Mouse (Mus musculus): Measurements from ENCODE around the gene Krtap4-16. TPM values are rescaled to one million over a fixed set of nuclear protein-coding genes. Genes with fewer than 3 reads are reported as not detected.

Krtap4-16 gene
- total RNA-seq (2023): not detected in 4 replicates

GRCm38 (mm10) chr11:99851508-99851907 lies at the start of gene Krtap4-16:
Gene Krtap4-16 (minus strand): TSS chr11:99851608.

DNA sequence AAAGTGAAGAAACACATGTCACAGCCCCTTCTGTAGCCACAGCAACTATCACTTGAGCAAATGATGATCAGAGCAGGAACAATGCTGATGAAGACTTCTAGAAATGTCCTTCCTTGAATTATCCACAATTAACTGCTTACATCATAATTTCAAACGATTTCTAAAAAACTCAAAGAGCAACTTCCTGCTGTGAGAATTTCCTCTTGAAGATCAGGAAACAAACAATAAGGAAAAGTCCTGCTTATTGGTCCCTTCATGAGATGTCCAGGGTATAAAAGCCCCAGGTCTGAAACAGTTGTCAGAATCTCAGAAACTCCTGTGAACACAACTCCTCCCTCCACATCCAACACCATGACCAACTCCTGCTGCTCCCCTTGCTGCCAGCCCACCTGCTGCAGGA lies 27.5 kb upstream of the Krtap4-16 start, which contains the start of gene Gm11567:
Gene Gm11567, plus strand, starts transcription at position 301 of the 400 bp plus-strand sequence.

GRCm38 (mm10) chr11:99873089-99873488 lies 21.7 kb upstream of the Krtap4-16 start, which contains the start of gene Krtap9-1:
Gene Krtap9-1 (plus strand): TSS chr11:99873389.

GRCm38 (mm10) chr11:99864176-99864575 lies 12.8 kb upstream of the Krtap4-16 start, which contains the start of gene Gm11559:
Gene Gm11559 (plus strand): TSS chr11:99864476.

DNA sequence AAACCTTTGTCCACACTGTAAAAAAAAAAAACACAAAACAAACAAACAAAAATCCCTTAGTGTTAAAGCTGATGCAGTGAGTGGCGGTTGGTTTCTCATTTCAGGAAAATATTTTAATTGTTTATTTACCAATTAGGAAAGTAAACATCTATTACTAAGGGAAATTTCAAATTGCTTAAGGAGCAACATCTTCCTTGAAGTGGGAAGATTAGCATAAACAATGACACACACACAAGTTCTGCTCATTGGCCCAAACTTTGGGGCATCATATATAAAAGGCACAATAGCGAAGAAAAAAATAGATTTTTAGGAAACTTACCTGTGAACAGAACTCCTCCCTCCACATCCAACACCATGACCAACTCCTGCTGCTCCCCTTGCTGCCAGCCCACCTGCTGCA lies 6.2 kb upstream of the Krtap4-16 start, which contains the start of gene Gm11568:
Gene Gm11568, plus strand, starts transcription at position 301 of the 400 bp plus-strand sequence.

DNA sequence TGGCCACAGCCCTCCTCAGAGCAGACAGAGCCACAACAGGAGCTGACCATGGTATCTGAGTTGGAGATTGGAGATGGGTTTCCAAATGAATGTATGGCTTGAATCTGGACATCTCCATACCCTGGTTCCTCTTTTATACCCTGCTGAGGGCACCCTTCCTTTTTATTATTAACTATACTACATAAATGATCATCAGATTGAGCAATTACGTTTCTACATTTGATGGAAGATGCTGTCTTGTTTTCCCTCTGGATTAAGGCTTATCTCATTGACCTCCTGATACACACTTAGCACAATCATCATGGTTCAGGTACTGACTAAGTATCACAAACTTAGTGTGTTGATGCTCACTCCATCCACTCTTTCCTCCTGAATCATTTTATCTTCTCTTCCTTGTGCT lies 13.4 kb downstream of the Krtap4-16 start, which contains the start of gene 2300003K06Rik:
Gene 2300003K06Rik, minus strand, starts transcription at position 101 of the 400 bp plus-strand sequence.

GRCm38 (mm10) chr11:99815566-99815965 lies 35.8 kb downstream of the Krtap4-16 start, which contains the start of gene Gm11564:
Gene Gm11564 (minus strand): TSS chr11:99815666.

DNA sequence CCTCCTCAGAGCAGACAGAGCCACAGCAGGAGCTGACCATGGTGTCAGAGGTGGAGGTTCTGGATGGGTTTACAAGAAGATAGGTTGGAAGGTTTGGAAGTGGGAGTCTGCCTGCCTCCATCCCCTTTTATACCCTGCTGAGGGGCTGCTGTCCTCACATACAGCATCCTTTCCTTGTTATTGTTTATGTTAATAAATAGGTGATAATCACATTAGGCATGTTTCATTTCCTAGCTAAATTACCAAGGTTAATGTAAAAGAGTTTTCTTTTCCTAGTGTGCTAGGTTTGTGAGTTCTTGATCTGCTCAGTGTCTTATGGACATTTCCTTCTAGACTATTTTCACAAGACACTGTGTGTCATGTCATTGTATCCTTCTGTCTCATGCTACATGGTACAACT lies 41.6 kb downstream of the Krtap4-16 start, which contains the start of gene Krtap4-13:
Gene Krtap4-13, minus strand, starts transcription at position 101 of the 400 bp plus-strand sequence.

DNA sequence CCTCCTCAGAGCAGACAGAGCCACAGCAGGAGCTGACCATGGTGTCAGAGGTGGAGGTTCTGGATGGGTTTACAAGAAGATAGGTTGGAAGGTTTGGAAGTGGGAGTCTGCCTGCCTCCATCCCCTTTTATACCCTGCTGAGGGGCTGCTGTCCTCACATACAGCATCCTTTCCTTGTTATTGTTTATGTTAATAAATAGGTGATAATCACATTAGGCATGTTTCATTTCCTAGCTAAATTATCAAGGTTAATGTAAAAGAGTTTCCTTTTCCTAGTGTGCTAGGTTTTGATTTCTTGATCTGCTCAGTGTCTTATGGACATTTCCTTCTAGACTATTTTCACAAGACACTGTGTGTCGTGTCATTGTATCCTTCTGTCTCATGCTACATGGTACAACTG lies 47.1 kb downstream of the Krtap4-16 start, which contains the start of gene Gm11554:
Gene Gm11554, minus strand, starts transcription at position 101 of the 400 bp plus-strand sequence.

Other genes with a start within 250 kb of the Krtap4-16 start
- not detected in 4 replicates for gene Gm11938, start 248.3 kb downstream of the Krtap4-16 start, total RNA-seq (2023)
- not detected in 4 replicates for gene Gm11937, start 241.4 kb downstream of the Krtap4-16 start, total RNA-seq (2023)
- gene Krtap2-4, start 236.8 kb downstream of the Krtap4-16 start, total RNA-seq (2023): not detected in 4 replicates
- not detected in 4 replicates for gene Gm11562, start 231.2 kb downstream of the Krtap4-16 start, total RNA-seq (2023)
- gene Krtap4-1, start 223.4 kb downstream of the Krtap4-16 start, total RNA-seq (2023): not detected in 4 replicates
- gene Krtap4-2, start 216.5 kb downstream of the Krtap4-16 start, total RNA-seq (2023): not detected in 4 replicates
- gene Krtap4-7, start 207.5 kb downstream of the Krtap4-16 start, total RNA-seq (2023): not detected in 4 replicates
- not detected in 4 replicates for gene Gm11555, start 201.4 kb downstream of the Krtap4-16 start, total RNA-seq (2023)
- not detected in 4 replicates for gene Gm11563, start 192.6 kb downstream of the Krtap4-16 start, total RNA-seq (2023)
- not detected in 4 replicates for gene Krtap4-6, start 185.6 kb downstream of the Krtap4-16 start, total RNA-seq (2023)
- gene Gm14190, start 160.9 kb downstream of the Krtap4-16 start, total RNA-seq (2023): not detected in 4 replicates
- gene Gm14180, start 117.3 kb downstream of the Krtap4-16 start, total RNA-seq (2023): not detected in 4 replicates
- gene Gm11595, start 78.7 kb downstream of the Krtap4-16 start, total RNA-seq (2023): not detected in 4 replicates
- gene Krtap4-8, start 70.9 kb downstream of the Krtap4-16 start, total RNA-seq (2023): not detected in 4 replicates
- gene Krtap4-9, start 66.4 kb downstream of the Krtap4-16 start, total RNA-seq (2023): not detected in 4 replicates
- gene Gm11596, start 58.1 kb downstream of the Krtap4-16 start, total RNA-seq (2023): not detected in 4 replicates
- gene Gm11569, start 52.7 kb downstream of the Krtap4-16 start, total RNA-seq (2023): not detected in 4 replicates
- gene Gm11554, start 47.2 kb downstream of the Krtap4-16 start, total RNA-seq (2023): not detected in 4 replicates
- gene Krtap4-13, start 41.7 kb downstream of the Krtap4-16 start, total RNA-seq (2023): not detected in 4 replicates
- not detected in 4 replicates for gene Gm11564, start 35.9 kb downstream of the Krtap4-16 start, total RNA-seq (2023)
- not detected in 4 replicates for gene 2300003K06Rik, start 13.5 kb downstream of the Krtap4-16 start, total RNA-seq (2023)
- not detected in 4 replicates for gene Gm11568, start 6.3 kb upstream of the Krtap4-16 start, total RNA-seq (2023)
- gene Gm11559, start 12.9 kb upstream of the Krtap4-16 start, total RNA-seq (2023): not detected in 4 replicates
- not detected in 4 replicates for gene Krtap9-1, start 21.8 kb upstream of the Krtap4-16 start, total RNA-seq (2023)
- gene Gm11567, start 27.6 kb upstream of the Krtap4-16 start, total RNA-seq (2023): not detected in 4 replicates
- gene Krtap31-1, start 56.3 kb upstream of the Krtap4-16 start, total RNA-seq (2023): not detected in 4 replicates
- not detected in 4 replicates for gene Gm11565, start 63.1 kb upstream of the Krtap4-16 start, total RNA-seq (2023)
- gene Krtap31-2, start 84.7 kb upstream of the Krtap4-16 start, total RNA-seq (2023): not detected in 4 replicates
- not detected in 4 replicates for gene Krtap9-5, start 96.9 kb upstream of the Krtap4-16 start, total RNA-seq (2023)
- gene Krtap29-1, start 127.4 kb upstream of the Krtap4-16 start, total RNA-seq (2023): not detected in 4 replicates
- not detected in 4 replicates for gene Krtap16-1, start 135.0 kb upstream of the Krtap4-16 start, total RNA-seq (2023)
- gene Krtap17-1, start 142.4 kb upstream of the Krtap4-16 start, total RNA-seq (2023): not detected in 4 replicates
- gene Krt33a, start 164.6 kb upstream of the Krtap4-16 start, total RNA-seq (2023): not detected in 4 replicates
- gene Krt33b, start 178.3 kb upstream of the Krtap4-16 start, total RNA-seq (2023): not detected in 4 replicates
- not detected in 4 replicates for gene Krt34, start 189.9 kb upstream of the Krtap4-16 start, total RNA-seq (2023)
- not detected in 4 replicates for gene Krt31, start 198.9 kb upstream of the Krtap4-16 start, total RNA-seq (2023)
- gene Krt32, start 236.6 kb upstream of the Krtap4-16 start, total RNA-seq (2023): not detected in 4 replicates
- gene Krt35, start 244.6 kb upstream of the Krtap4-16 start, total RNA-seq (2023): not detected in 4 replicates